9 mouse cellular contexts compared by ENCODE assay signal in genomic region chr17:12759646-12760074, GRCm38 (mm10). TPM values are rescaled to one million over a fixed set of nuclear protein-coding genes. Genes with fewer than 3 reads are reported as not detected.
A peak's percentile ranks its signal among the peaks of the same experiment; 100 is the strongest.
DNase-seq lines count a peak whose midpoint lies in the region; ATAC-seq and TF ChIP-seq lines count a peak whose summit lies in the region.
"Had no signal": no experiment of that assay in that cellular context is flagged by ENCODE, and none has a peak within 500 bp of the region (broad histone marks: within the 10 kb centered on the region; RNA-seq: fewer than 3 reads in every experiment).

No protein-coding gene starts in this region.

- 42% methylated on average over 8 of the region's 8 CpGs for WGBS in kidney, adult 2 months
- WGBS in heart, embryonic 12.5 days: 37% methylated on average over 8 of the region's 8 CpGs
- WGBS in limb, embryonic 15.5 days: 39% methylated on average over 8 of the region's 8 CpGs

- ATAC-seq in heart, embryonic 12.5 days (ENCODE audit: insufficient number of reproducible peaks, low FRiP score): no peak
- ATAC-seq in limb, embryonic 15.5 days (ENCODE audit: insufficient number of reproducible peaks, low FRiP score, low TSS enrichment, low read depth): peak; percentile 57
- ATAC-seq in granulocyte monocyte progenitor cell, adult 5-6 weeks (replicated peaks; ENCODE audit: poor library complexity, severe bottlenecking): no peak
- ATAC-seq in monocyte, adult 5-6 weeks (replicated peaks; ENCODE audit: insufficient number of reproducible peaks, low FRiP score, low TSS enrichment, poor library complexity, severe bottlenecking): no peak

- peak overlapping the region; percentile 61 for H3K4me2 ChIP-seq in heart, embryonic 12.5 days
- H3K4me2 ChIP-seq in limb, embryonic 15.5 days: no peak overlapping the region
- H3K4me2 ChIP-seq: midbrain, embryonic 11.5 days had no signal

- H3K27me3 ChIP-seq in kidney, adult 2 months (replicated peaks; ENCODE audit: control insufficient read depth, insufficient read depth, low read length): no peaks in the 10 kb centered on the region
- H3K27me3 ChIP-seq in heart, embryonic 12.5 days (replicated peaks): no peaks in the 10 kb centered on the region
- no peaks in the 10 kb centered on the region for H3K27me3 ChIP-seq in limb, embryonic 15.5 days

- H3K27ac ChIP-seq in kidney, adult 2 months (ENCODE audit: insufficient read depth, low read depth, low read length): no peak overlapping the region
- H3K27ac ChIP-seq in heart, embryonic 12.5 days (ENCODE audit: poor library complexity, severe bottlenecking): peak overlapping the region; percentile 81
- peak overlapping the region; percentile 51 for H3K27ac ChIP-seq in limb, embryonic 15.5 days

- peaks cover 20% of the 10 kb centered on the region for H3K4me1 ChIP-seq in kidney, adult 2 months (ENCODE audit: control insufficient read depth, insufficient read depth, low read length)
- H3K4me1 ChIP-seq in heart, embryonic 12.5 days (replicated peaks): peaks cover 85% of the 10 kb centered on the region
- peaks cover 76% of the 10 kb centered on the region for H3K4me1 ChIP-seq in limb, embryonic 15.5 days

- no peaks in the 10 kb centered on the region for H3K9me3 ChIP-seq in heart, embryonic 12.5 days (replicated peaks)
- H3K9me3 ChIP-seq in limb, embryonic 15.5 days: no peaks in the 10 kb centered on the region

- H3K36me3 ChIP-seq in kidney, adult 2 months (ENCODE audit: control insufficient read depth, insufficient read depth, low read length): no peaks in the 10 kb centered on the region
- H3K36me3 ChIP-seq in heart, embryonic 12.5 days: peaks cover 85% of the 10 kb centered on the region
- peaks cover 30% of the 10 kb centered on the region for H3K36me3 ChIP-seq in limb, embryonic 15.5 days

- no peak for TF ChIP-seq CTCF in kidney, adult 2 months (conservative IDR thresholded peaks at IDR 0.05; ENCODE audit: insufficient read depth, insufficient read length, low read depth, low read length)
- TF ChIP-seq CTCF in brain, embryonic 14.5 days (IDR thresholded peaks at IDR 0.05; ENCODE audit: borderline replicate concordance, extremely low read depth, insufficient read depth, insufficient read length): no peak

- no peak overlapping the region for H3K4me3 ChIP-seq in kidney, adult 2 months (ENCODE audit: insufficient read depth, low read depth, low read length)
- peak overlapping the region; percentile 12 for H3K4me3 ChIP-seq in heart, embryonic 12.5 days
- H3K4me3 ChIP-seq in limb, embryonic 15.5 days: no peak overlapping the region

- TF ChIP-seq POLR2A in kidney, adult 2 months (IDR thresholded peaks at IDR 0.05; ENCODE audit: low read depth, low read length): no peak
- TF ChIP-seq POLR2A in brain, embryonic 14.5 days (IDR thresholded peaks at IDR 0.05; ENCODE audit: borderline replicate concordance, extremely low read depth, insufficient read depth, insufficient read length, poor library complexity, severe bottlenecking): no peak

- peak overlapping the region; percentile 68 for H3K9ac ChIP-seq in heart, embryonic 12.5 days
- no peak overlapping the region for H3K9ac ChIP-seq in limb, embryonic 15.5 days

- DNase-seq in kidney, adult 2 months: peak; percentile 45
- no peak for DNase-seq in kidney, adult 11 months
- DNase-seq in brain, embryonic 14.5 days (ENCODE audit: low read depth): peak; percentile 37
- DNase-seq in frontal cortex, postnatal 10 days (ENCODE audit: low spot score in 2 of 2): no peak

RNA-seq across cellular contexts. Expression of gene Igf2r, which starts 9.8 kb away (rescaled TPM):
- polyA plus RNA-seq in kidney, adult 2 months (2012; rRNA removed): 24.8 and 27.0 TPM in 2 replicates
- 16.4 and 24.5 TPM in 2 replicates for polyA plus RNA-seq in brain, embryonic 14.5 days (2012; rRNA removed)
- polyA plus RNA-seq in heart, embryonic 12.5 days (2016; fragmentation: Nextera tagmentation; extraction: Ambion mirVana): 293 and 312 TPM in 2 replicates
- polyA plus RNA-seq in limb, embryonic 15.5 days (2015; fragmentation: Nextera tagmentation; extraction: Ambion mirVana): 45.0 TPM in 2 replicates
- total RNA-seq in granulocyte monocyte progenitor cell, adult 5-6 weeks (2014; fragmentation: Nextera tagmentation): 0.04 and 0.73 TPM in 2 replicates
- 0.78 and 1.5 TPM in 2 replicates for total RNA-seq in granulocyte monocyte progenitor cell, adult 5-6 weeks (2017)
- total RNA-seq in monocyte, adult 5-6 weeks (2017): 19.7 to 53.8 TPM (median 24.1 TPM) in 3 replicates

Comparison
In these comparisons a context has a peak if more than half of its experiments do, and no peak if none do; other contexts are left out.
1. DNase-seq: peak in kidney, adult 2 months (single experiment) and brain, embryonic 14.5 days (single experiment); none in kidney, adult 11 months (single experiment) and frontal cortex, postnatal 10 days (0 of 2).